Mouse (Mus musculus) spleen, adult 2 months (tissue): ENCODE data around the gene Des.

Experiments used
- CTCF ChIP-seq: fragments of 200-500 bp; IDR thresholded peaks from 2 replicates; pipeline ENCODE4 v1.5.1; 2011; ENCODE audit warnings: mild to moderate bottlenecking, inconsistent platforms; ENCODE audit not compliant: insufficient read depth, insufficient read length, insufficient replicate concordance; ENCODE audit errors: extremely low read depth
- POLR2A ChIP-seq: fragments of 200-500 bp; IDR thresholded peaks from 2 replicates; pipeline ENCODE4 v1.6.1; 2011; ENCODE audit warnings: low read depth, low read length, inconsistent platforms

- TF ChIP-seq CTCF (no peak), POLR2A (no peak)
Measured at GRCm38 (mm10) chr1:75369360-75369983, 9.3 kb downstream of the Des start.
